Mouse (Mus musculus) testis, adult 2 months (tissue): Measurements from ENCODE around the gene Cox19. TPM values are rescaled to one million over a fixed set of nuclear protein-coding genes. Genes with fewer than 3 reads are reported as not detected.

Source experiments
- H3K27ac ChIP-seq: fragments of 200-500 bp; 2 replicates; pipeline ENCODE4 v1.5.1; 2012; ENCODE audit warnings: low read depth, low read length; ENCODE audit not compliant: control insufficient read depth, insufficient read depth
- H3K27me3 ChIP-seq: fragments of 200-500 bp; 2 replicates; pipeline ENCODE4 v1.6.1; 2012; ENCODE audit warnings: mild to moderate bottlenecking, low read length, moderate library complexity; ENCODE audit not compliant: control insufficient read depth, insufficient read depth
- H3K36me3 ChIP-seq: fragments of 200-500 bp; 2 replicates; pipeline ENCODE4 v1.6.1; 2012; ENCODE audit warnings: mild to moderate bottlenecking, low read length; ENCODE audit not compliant: control insufficient read depth, insufficient read depth
- H3K4me1 ChIP-seq: fragments of 200-500 bp; 2 replicates; pipeline ENCODE4 v1.6.1; 2012; ENCODE audit warnings: low read length; ENCODE audit not compliant: control insufficient read depth, insufficient read depth
- H3K4me3 ChIP-seq: fragments of 200-500 bp; 2 replicates; pipeline ENCODE4 v1.5.1; 2012; ENCODE audit warnings: low read depth, mild to moderate bottlenecking, low read length, moderate library complexity, mixed read lengths; ENCODE audit not compliant: control insufficient read depth
- CTCF ChIP-seq: fragments of 200-500 bp; IDR thresholded peaks from 2 replicates; pipeline ENCODE4 v1.5.1; 2012; ENCODE audit warnings: low read depth, mild to moderate bottlenecking, inconsistent platforms, low read length, moderate library complexity; ENCODE audit not compliant: control insufficient read depth, insufficient read depth, insufficient replicate concordance
- POLR2A ChIP-seq: fragments of 200-500 bp; IDR thresholded peaks from 2 replicates; pipeline ENCODE4 v1.6.1; 2012; ENCODE audit warnings: low read depth, mild to moderate bottlenecking, inconsistent platforms, low read length, moderate library complexity; ENCODE audit not compliant: control insufficient read depth
- polyA plus RNA-seq: library from polyadenylated mRNA; depleted of rRNA; stranded (reverse); fragments of >200 nt; gene quantifications from 2 replicates; pipeline ENCODE4 v1.2.3, GENCODE M21; 2012

Cox19 gene
- polyA plus RNA-seq, 1 experiment, result 42.2 TPM

DNA sequence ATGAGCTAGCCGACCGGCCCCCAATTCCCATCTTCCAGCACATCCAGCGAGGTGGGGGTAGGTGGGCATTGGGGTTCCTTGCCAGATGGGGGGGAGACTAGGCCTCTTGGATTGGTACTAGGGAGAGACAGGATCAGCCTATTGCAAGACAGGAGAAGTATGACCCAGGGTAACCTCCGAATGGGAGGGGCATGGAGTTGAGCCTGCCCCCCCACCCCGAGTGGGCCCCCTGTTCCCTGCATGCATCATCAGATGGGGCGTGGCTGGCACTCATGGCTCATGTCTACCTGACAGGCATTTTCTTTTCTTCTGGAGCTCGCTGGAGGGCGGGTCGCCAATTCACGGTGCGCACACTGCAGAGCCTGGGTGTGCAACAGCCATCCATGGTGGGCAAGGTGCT, 2.7 kb upstream of the Cox19 start:
- Histone ChIP-seq H3K36me3 (no peaks in the 10 kb centered on the region), H3K27me3 (no peaks in the 10 kb centered on the region), H3K27ac (no peak overlapping the region), H3K4me1 (no peaks in the 10 kb centered on the region; the same call in 1 of the 2 replicates), H3K4me3 (no peak overlapping the region)
- TF ChIP-seq CTCF, result no peak
- TF ChIP-seq POLR2A, result no peak

DNA sequence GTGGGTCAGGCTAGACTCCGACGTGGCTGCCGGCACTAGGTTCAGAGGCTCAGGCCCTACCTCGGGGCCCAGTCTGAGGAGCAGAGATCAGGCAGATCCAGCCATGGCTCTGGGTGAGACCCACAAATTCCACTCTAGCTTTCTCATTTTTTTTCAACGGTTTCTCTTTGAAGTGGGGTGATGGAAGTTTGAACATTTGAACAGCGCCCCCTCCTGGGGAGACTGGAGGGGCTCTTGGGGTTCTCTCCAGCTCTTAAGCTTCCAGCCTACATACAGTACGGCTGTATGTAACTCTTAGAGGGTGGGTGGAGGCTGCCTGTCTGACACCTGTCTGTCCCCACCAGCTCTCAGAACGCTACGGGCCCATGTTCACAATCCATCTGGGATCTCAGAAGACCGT, 2.3 kb upstream of the Cox19 start:
- no peak overlapping the region for H3K4me3 ChIP-seq
- TF ChIP-seq POLR2A (no peak), CTCF (no peak)
- no peak overlapping the region for H3K27ac ChIP-seq
- no peaks in the 10 kb centered on the region; the same call in 1 of the 2 replicates for H3K4me1 ChIP-seq
- no peaks in the 10 kb centered on the region for H3K36me3 ChIP-seq
- no peaks in the 10 kb centered on the region for H3K27me3 ChIP-seq

DNA sequence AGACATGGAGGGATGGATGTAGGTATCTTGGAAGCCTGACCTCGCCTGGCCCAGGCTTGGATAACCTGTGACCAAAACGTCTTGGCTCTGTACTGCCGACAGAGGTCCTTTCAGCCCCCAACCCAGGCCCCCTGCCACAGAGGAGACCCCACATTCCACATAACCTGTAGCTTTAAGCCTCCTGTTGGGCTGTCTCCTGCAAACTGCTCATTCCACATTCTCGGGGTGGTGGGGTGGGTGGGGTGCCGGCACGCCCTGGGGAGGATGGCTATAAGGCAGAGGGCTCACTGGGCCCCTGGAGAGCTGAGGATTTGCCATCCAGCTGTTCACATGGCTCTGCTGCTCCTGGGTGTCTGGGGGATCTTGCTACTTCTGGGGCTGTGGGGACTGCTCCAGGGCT, 1.1 kb upstream of the Cox19 start, which contains the start of gene Cyp2w1:
Gene Cyp2w1 (plus strand): TSS at position 301 of the 400 bp plus-strand sequence.
- TF ChIP-seq CTCF (no peak), POLR2A (no peak)
- no peaks in the 10 kb centered on the region; the same call in 1 of the 2 replicates for H3K4me1 ChIP-seq
- H3K27me3 ChIP-seq, result no peaks in the 10 kb centered on the region
- no peak within 1 kb of the TSS for H3K27ac ChIP-seq
- no peak within 1 kb of the TSS for H3K4me3 ChIP-seq
- no peaks in the 10 kb centered on the region for H3K36me3 ChIP-seq

DNA sequence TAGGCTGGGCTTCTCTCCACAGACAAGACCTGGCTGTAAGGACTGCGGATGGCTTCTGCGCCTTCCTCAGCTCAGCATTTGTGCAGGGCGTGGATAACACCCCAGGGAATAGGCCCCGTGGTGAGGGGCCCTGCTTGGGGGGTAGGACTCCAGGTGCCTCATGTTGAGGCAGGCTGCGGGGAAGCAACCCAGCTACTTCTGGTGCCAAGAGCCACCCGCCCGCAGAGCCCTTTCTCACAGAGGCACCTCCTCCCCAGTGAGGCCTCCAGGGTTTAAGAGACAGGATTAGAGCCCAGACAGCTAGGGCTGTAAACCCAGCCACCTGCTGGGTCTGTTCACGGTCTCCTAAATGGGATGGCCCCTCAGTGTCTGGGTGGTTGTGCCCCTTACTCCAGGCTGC, 410 bp upstream of the Cox19 start:
- no peak overlapping the region for H3K4me3 ChIP-seq
- H3K27me3 ChIP-seq, result no peaks in the 10 kb centered on the region
- H3K4me1 ChIP-seq, result no peaks in the 10 kb centered on the region; the same call in 1 of the 2 replicates
- H3K36me3 ChIP-seq, result no peaks in the 10 kb centered on the region
- H3K27ac ChIP-seq, result no peak overlapping the region
- no peak for TF ChIP-seq POLR2A
- no peak for TF ChIP-seq CTCF

DNA sequence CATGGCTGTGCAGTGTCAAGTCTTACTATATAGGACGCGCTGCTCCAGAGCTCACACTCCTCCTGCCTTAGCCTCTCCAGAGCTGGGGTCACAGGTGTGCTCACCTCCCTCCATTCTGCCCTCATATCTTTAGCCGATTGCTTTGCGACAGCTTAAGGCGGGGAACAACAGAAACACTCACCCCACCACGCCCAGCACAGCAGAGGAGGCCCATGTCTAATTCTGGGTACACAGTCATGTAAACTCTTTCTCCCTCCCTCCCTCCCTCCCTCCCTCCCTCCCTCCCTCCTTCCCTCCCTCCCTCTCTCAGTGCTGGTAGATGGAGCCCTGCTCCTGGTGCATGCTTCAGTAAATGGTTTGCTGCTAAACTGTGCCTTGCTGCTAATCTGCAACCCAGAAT, 1.5 kb downstream of the Cox19 start:
- TF ChIP-seq CTCF (no peak), POLR2A (no peak)
- no peak overlapping the region for H3K4me3 ChIP-seq
- H3K27me3 ChIP-seq, result no peaks in the 10 kb centered on the region
- H3K36me3 ChIP-seq, result no peaks in the 10 kb centered on the region
- H3K27ac ChIP-seq, result no peak overlapping the region
- no peaks in the 10 kb centered on the region; the same call in none of the 2 replicates for H3K4me1 ChIP-seq

DNA sequence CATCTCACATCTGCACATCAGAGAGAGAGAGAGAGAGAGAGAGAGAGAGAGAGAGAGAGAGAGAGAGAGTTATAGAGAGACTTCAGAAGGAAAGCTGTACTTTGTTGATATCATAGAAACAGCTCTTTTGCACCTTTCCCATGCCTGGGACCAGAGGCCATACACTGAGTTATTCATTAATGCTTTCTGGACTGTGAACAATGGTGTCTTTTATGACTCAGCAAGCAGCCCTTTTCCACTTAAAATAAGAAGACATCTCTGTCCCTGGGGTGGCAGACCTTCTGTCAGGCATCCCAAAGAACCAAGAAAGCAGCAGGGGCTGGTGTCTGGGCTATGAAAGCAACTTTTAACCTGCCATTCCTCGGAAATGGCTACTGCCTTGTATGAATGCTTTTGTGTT, 4.0 kb downstream of the Cox19 start:
- Histone ChIP-seq H3K27ac (no peak overlapping the region), H3K4me3 (no peak overlapping the region), H3K36me3 (no peaks in the 10 kb centered on the region), H3K4me1 (peaks cover 11% of the 10 kb centered on the region), H3K27me3 (no peaks in the 10 kb centered on the region)
- TF ChIP-seq POLR2A, result no peak
- TF ChIP-seq CTCF, result no peak

DNA sequence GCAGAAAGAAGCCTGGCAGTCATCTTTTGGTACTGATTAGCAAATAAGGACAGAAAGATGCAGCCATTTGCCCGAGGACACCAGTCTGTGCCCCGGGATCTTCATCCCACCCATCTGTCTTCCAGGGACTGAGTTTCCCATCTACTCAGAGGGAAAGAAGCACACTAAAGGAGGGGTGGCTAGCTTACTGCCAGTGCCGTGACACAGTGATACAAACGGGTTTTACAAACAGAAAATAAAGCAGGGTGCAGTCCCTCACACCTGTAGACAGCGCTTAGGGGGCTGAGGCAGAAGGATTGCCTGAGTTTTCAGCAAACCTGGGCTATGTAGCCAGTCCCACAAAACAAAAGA, 5.9 kb downstream of the Cox19 start:
- Histone ChIP-seq H3K27ac (no peak overlapping the region), H3K27me3 (no peaks in the 10 kb centered on the region), H3K4me3 (peak overlapping the region; percentile 97), H3K36me3 (peaks cover 3% of the 10 kb centered on the region), H3K4me1 (peaks cover 11% of the 10 kb centered on the region)
- TF ChIP-seq POLR2A (no peak), CTCF (no peak)
